Mouse (Mus musculus) heart, embryonic 10.5 days (tissue): ENCODE measurements around the gene Acnat1. TPM values are rescaled to one million over a fixed set of nuclear protein-coding genes. Genes with fewer than 3 reads are reported as not detected.
"Not testable (repeated sequence)": the region's sequence is repeated elsewhere in the genome, so short reads cannot be mapped to it uniquely, and the experiment has no call there.

ENCODE experiments used
- DNase-seq: peaks from one replicate; pipeline ENCODE4 v3.0.0-alpha.2; 2017; ENCODE audit warnings: low spot score
- H3K27ac ChIP-seq: fragments of 300-500 bp; sonication (generic); 2 replicates; pipeline ENCODE4 v1.5.1; 2016; ENCODE audit warnings: mild to moderate bottlenecking
- H3K27me3 ChIP-seq: fragments of 300-500 bp; sonication (generic); 2 replicates; pipeline ENCODE4 v1.6.1; 2016; ENCODE audit warnings: mild to moderate bottlenecking; ENCODE audit not compliant: poor library complexity, insufficient read depth, severe bottlenecking
- H3K36me3 ChIP-seq: fragments of 300-500 bp; sonication (generic); 2 replicates; pipeline ENCODE4 v1.6.1; 2016; ENCODE audit warnings: mild to moderate bottlenecking, moderate library complexity
- H3K4me1 ChIP-seq: fragments of 300-500 bp; sonication (generic); 2 replicates; pipeline ENCODE4 v1.6.1; 2016; ENCODE audit warnings: mild to moderate bottlenecking
- H3K4me3 ChIP-seq: fragments of 300-500 bp; sonication (generic); 2 replicates; pipeline ENCODE4 v1.5.1; 2016; ENCODE audit warnings: mild to moderate bottlenecking, moderate library complexity
- H3K9me3 ChIP-seq: fragments of 300-500 bp; sonication (generic); 2 replicates; pipeline ENCODE4 v1.6.1; 2016; ENCODE audit warnings: mild to moderate bottlenecking, moderate library complexity
- WGBS: fragments of 180-500 bp; shearing (Covaris S2); methylation state at CpG from one replicate; pipeline ENCODE4 v1.1.7; 2016; 5-methylcytosine and 5-hydroxymethylcytosine counted together
- polyA plus RNA-seq: library from polyadenylated mRNA; unstranded; fragments of >200 nt; fragmentation: Nextera tagmentation; extraction: Ambion mirVana; gene quantifications from 2 replicates; pipeline ENCODE4 v1.2.1, GENCODE M21; 2016

Gene Acnat1
- polyA plus RNA-seq, 1 experiment from 2014 or later, result not detected

DNA sequence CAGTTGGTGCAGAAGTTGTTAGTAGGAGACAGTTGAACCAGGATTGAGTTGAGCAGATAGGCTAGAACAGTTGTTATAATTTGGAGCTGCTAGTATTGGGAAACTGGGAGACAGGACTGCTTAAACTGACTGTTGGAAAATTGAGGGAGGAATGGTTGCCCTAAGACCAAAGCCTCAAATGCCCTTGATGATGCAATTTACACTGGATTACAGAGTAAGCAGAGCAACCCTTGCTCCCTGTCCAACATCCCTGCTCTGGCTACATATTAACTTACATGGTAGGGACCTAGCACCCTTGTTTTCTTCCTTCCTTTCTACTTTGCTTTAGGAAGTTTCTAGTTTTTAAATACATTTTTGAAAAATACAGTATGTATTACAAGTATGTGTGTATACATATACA is 11.7 kb upstream of the Acnat1 start:
- Histone ChIP-seq H3K27me3 (0 out of 2 replicates have a peak, but pooled peaks cover 4% of the 10 kb centered on the region), H3K9me3 (no peaks in the 10 kb centered on the region), H3K27ac (no peak overlapping the region), H3K4me1 (no peaks in the 10 kb centered on the region), H3K36me3 (no peaks in the 10 kb centered on the region), H3K4me3 (no peak overlapping the region)
- DNase-seq, result no peak

DNA sequence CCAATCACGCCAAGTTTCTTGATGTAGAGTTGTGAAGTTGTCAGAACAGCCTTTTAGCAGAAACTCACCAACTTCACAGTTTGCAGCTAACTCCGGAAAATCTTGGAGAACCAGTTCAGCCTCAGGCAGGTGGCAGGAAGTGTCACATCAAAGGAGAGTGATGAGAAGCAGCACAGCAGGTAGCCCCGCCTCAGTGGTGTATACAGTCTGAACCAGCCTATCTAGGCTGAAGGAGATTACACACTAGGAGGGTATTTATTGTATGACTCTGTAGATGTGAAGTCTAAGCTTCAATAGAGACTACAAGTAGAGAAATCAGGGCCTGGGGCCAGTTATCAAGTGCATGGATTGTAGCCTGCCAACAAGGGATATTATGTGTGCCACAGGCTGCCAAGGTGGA is 7.2 kb upstream of the Acnat1 start:
- H3K36me3 ChIP-seq, result no peaks in the 10 kb centered on the region
- 40% methylated on average over 3 of the region's 3 CpGs for WGBS
- no peak for DNase-seq

DNA sequence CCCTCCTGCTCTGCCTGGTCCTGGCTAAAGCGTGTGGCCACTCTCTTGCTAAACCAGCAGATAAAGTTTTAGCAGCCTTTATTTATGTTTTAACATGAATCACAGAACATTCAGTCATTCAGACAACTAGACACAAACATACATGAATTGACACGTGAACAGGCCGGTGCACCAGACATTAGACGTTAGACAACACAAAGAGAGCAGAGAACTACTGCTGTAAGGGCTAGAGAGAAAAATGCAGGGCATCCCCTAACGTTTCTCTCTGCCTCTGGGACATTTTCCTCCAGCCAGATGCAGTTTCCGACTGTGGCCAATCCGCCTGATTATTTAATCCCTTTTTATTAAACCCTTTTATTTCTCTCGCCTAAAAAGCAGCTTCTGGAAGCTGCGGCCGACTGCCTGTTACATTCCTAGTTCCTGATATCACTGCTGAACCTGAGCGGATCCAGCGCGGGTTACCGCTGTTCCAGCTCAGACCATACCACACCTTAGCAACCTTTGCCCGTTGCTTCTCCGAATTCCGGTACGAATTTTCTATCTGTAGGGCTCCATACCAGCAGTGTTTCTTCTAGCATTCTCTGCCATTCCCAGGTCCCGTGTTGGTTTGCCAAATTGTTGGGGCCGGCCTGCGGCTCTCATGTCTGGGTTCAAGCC is 6.5 kb upstream of the Acnat1 start:
- peak overlapping the region; percentile 22 for H3K4me3 ChIP-seq
- no peaks in the 10 kb centered on the region for H3K9me3 ChIP-seq
- no peaks in the 10 kb centered on the region for H3K4me1 ChIP-seq
- WGBS, result 16% methylated on average over 21 of the region's 21 CpGs
- H3K27me3 ChIP-seq, result 0 out of 2 replicates have a peak, but pooled peaks cover 4% of the 10 kb centered on the region
- no peak overlapping the region for H3K27ac ChIP-seq
- DNase-seq, result no peak
- H3K36me3 ChIP-seq, result no peaks in the 10 kb centered on the region

More for the DNA sequence above, 7.2 kb upstream of the Acnat1 start:
- Histone ChIP-seq H3K4me3 (no peak overlapping the region), H3K27ac (no peak overlapping the region), H3K4me1 (no peaks in the 10 kb centered on the region), H3K27me3 (0 out of 2 replicates have a peak, but pooled peaks cover 4% of the 10 kb centered on the region), H3K9me3 (no peaks in the 10 kb centered on the region)

DNA sequence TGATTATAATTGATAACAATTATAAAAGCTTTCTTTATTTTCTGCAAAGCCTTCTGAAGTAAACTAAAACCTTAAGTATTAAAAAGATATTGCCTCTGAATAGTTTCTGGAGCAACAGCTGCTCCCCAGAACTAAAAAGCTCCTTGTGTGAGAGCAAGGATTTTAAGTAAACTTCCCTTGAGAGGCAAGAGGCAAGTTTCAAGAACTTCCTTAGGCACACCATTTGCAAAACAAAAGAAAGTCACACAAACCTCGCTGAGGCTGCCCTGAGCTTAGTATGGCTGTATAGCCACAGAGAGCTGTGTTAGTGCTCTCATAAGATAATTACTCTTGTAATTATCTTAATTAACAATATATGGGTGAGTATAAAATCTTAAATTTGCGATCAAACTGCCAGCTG is 5.3 kb upstream of the Acnat1 start:
- H3K27me3 ChIP-seq, H3K4me3 ChIP-seq, DNase-seq, H3K4me1 ChIP-seq, H3K27ac ChIP-seq, H3K36me3 ChIP-seq, H3K9me3 ChIP-seq: not testable (repeated sequence)
- WGBS, result 32% methylated on average over 2 of the region's 2 CpGs

DNA sequence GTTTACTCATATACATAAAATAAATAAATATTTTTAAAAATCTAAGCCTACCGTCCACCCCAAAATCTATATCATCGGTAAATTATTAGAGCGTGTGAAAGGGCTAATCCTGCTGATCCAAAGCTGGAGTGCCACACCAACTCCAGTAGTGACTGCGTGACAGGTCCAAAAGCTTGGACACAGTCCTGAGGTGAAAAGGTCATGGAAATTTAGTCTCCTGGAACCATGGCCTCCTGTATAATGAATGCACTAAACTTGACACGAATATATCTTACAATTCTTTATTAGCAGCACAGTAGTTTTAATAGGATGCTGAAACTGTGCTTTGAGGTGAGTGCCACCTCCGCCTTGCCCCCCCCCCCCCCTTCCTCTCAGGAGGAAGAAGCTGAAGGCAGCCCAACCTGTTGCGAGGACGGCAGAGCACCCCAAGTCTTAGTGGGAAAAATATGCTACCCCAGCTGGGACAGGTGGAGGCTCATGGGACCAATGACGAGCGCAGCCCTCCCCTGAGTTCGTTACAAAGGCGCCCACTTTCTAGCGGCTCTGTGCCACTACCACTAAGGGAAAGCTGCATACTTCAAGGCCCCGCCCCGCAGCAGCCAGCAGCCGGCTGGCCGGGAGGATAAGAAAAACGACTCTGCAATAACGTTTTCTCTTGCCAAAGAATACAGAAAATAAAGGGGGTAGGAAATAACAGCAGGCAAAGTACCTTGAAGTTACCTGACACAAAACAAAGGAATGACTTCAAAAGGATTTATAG is 4.6 kb upstream of the Acnat1 start:
- Histone ChIP-seq H3K36me3 (no peaks in the 10 kb centered on the region), H3K4me1 (no peaks in the 10 kb centered on the region), H3K9me3 (no peaks in the 10 kb centered on the region), H3K27me3 (0 out of 2 replicates have a peak, but pooled peaks cover 4% of the 10 kb centered on the region), H3K27ac (0 out of 2 replicates have a peak overlapping the region, but pooled peaks have one; percentile 42), H3K4me3 (peak overlapping the region; percentile 53)
- DNase-seq, result peak; percentile 80
- WGBS, result 20% methylated on average over 19 of the region's 19 CpGs

DNA sequence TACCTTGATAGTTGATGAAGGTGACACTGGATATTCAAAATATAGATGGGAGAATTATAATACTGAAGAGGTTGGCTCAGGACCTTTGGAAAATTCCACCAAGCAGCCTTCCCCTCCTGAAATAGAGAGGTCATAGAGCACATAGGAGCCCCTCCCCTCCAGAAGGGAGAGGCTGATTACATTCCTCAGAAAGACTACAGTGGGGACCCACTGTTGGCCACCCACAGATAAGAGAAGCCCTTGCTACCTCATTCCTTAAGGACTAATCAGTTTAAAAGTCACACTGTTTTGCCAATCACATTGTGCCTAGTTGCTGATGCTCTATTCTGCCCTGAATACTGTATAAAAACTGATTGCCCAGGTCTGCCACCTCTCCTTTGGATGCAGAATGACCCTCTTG is 871 bp upstream of the Acnat1 start:
- DNase-seq, result no peak
- H3K4me1 ChIP-seq, result no peaks in the 10 kb centered on the region
- no peak overlapping the region for H3K4me3 ChIP-seq
- no peaks in the 10 kb centered on the region for H3K36me3 ChIP-seq
- no peak overlapping the region for H3K27ac ChIP-seq
- no peaks in the 10 kb centered on the region for H3K9me3 ChIP-seq
- H3K27me3 ChIP-seq, result no peaks in the 10 kb centered on the region

DNA sequence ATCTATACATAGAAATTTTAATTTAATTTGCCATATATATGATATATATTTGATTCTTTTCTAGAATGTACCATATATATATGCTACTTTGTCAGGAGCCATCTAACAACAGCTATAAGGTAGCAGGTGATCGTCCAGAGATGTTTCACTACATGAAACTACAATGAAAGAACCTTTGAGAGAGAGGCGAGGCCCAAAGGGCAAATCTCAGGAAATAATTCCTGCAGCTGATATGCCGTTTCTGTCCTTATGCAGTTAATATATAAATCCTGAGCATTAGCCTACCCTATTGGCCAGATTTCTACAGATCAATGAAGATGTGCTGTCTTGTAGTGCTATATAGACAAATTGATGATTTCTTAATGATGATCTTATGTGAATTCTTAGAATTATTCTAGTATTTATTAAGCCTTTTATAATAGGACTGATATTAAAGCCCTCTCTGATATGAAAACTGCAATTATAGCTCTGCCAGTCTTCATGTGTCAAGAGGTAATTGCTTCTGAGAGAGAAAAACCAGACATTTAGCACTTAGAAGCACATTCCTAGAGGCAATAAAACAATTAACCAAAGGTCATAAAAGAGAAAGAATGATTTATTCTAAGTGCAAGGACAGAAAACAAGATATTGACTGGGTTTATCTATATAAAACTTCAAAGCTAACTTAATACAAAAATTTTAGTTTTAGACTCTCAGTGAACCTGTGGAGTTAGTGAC is 4.1 kb downstream of the Acnat1 start:
- WGBS, result 80% methylated on average over 3 of the region's 3 CpGs
- no peak for DNase-seq
- H3K27ac ChIP-seq, result no peak overlapping the region
- no peaks in the 10 kb centered on the region for H3K4me1 ChIP-seq
- H3K9me3 ChIP-seq, result no peaks in the 10 kb centered on the region
- H3K36me3 ChIP-seq, result no peaks in the 10 kb centered on the region
- no peaks in the 10 kb centered on the region for H3K27me3 ChIP-seq
- no peak overlapping the region for H3K4me3 ChIP-seq

DNA sequence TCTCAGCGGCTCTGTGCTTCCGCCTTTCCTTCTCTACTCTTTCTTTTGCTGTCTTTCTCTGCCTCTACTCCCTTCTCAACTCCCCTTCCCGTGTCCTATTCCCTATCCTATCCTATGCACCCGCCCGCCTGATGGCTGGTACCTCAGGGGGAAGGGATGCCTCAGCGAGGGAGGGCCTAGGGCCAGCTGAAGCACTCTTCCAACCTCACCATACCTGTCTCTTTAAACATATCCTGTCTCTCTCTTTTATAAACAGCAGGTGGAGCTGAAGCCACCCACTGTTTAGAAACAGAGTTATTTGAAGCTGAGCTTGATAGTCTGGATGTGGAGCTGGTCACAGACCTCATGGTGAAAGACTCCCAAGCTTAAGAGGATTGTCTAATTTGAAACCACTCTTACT is 6.4 kb downstream of the Acnat1 start:
- Histone ChIP-seq H3K27me3 (no peaks in the 10 kb centered on the region), H3K9me3 (no peaks in the 10 kb centered on the region), H3K36me3 (no peaks in the 10 kb centered on the region), H3K27ac (no peak overlapping the region), H3K4me3 (no peak overlapping the region), H3K4me1 (no peaks in the 10 kb centered on the region)
- no peak for DNase-seq
- 90% methylated on average over 6 of the region's 6 CpGs for WGBS

DNA sequence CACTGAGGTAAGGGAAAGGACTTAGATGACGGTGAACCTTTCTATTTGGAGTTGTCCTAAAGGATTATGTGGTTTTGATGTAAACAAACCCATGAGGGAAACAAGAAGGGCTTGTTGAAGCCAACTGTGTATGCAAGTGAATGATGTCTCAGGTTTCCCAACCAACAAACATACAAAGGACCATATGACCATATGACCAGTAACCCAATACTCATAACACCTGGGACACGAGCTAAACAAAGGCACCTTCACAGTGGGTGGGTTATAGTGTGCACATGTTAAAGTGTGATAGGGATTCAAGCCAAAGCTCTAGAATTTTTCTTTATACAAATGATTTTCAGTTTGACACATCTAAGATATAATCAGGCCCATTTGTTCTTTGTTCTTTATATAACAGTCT is 17.5 kb downstream of the Acnat1 start:
- WGBS, result 79% methylated on average over 2 of the region's 2 CpGs
- H3K36me3 ChIP-seq, result no peaks in the 10 kb centered on the region
- no peaks in the 10 kb centered on the region for H3K9me3 ChIP-seq
- no peak overlapping the region for H3K27ac ChIP-seq
- H3K4me3 ChIP-seq, result no peak overlapping the region
- no peaks in the 10 kb centered on the region for H3K4me1 ChIP-seq
- H3K27me3 ChIP-seq, result no peaks in the 10 kb centered on the region
- no peak for DNase-seq

DNA sequence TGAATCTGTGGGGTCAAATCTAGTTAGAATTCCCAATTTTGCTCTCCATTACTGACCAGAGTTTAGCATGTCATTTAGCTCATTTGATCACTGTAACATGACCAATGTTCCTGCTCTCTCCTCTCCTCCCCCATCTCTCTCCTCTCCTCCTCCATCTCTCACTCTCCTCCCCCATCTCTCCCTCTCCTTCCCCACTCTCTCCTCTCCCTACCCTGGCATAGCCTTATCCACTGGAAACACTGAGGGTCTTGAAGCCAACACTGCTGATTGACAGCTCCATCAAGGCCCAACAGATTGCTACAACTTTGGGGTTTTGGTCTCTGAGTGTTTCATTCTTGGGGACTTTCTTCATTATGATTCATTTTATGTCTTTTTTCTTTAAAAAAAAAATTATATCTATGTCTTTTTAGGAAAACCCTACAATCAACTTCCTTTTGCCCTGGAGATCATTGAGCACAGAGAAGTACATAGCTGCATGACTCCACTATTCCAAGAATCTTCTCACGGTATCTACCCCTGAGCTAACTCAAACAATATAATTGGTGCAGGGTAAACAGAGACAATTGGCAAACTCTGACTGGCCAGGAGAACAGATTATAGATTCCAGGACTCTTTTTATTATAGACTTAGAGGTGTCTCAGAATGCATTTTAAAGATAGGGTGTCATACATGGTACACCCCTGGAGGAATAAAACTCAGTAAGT is 21.7 kb downstream of the Acnat1 start:
- H3K27me3 ChIP-seq, result no peaks in the 10 kb centered on the region
- H3K27ac ChIP-seq, result no peak overlapping the region
- H3K9me3 ChIP-seq, result no peaks in the 10 kb centered on the region
- no peak for DNase-seq
- H3K4me3 ChIP-seq, result no peak overlapping the region
- H3K36me3 ChIP-seq, result no peaks in the 10 kb centered on the region
- H3K4me1 ChIP-seq, result no peaks in the 10 kb centered on the region
- WGBS, result 81% methylated on average over 1 of the region's 1 CpGs

DNA sequence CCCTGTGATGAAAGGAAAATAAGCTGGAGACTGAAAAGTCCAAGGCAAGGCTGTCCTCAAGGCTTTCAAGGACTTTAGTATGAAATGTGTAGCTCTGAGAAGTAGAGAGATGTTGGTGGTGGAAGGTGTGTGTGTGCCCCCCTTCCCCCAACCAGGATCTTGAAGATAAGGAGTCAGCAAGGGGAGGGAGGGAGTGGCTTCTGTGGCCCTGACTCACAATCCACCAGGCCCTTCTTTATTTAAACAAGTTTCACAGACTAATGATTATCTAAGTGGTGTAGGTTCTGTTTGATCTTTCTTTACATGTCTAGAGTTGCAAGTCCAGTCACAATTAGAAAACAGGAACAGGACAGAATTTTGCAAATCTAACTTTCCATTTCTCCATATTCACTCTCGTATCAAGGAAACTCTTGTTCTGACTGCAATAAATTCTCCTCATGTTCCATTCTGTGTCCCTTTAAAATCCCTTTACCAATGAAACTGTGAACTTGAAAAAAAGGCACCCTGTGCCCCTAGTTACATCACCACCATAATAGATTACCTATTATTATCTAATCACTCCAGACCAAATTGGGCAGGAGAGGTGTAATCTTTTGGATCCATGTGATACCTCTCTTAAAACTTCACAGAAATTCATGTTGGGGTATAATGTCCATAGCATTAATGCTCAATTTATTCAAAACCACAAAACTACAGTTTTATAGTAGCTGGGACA is 22.4 kb downstream of the Acnat1 start:
- H3K4me3 ChIP-seq, H3K27me3 ChIP-seq, H3K9me3 ChIP-seq, H3K4me1 ChIP-seq, H3K36me3 ChIP-seq, H3K27ac ChIP-seq, DNase-seq: not testable (repeated sequence)
- WGBS, result 72% methylated on average over 1 of the region's 1 CpGs

DNA sequence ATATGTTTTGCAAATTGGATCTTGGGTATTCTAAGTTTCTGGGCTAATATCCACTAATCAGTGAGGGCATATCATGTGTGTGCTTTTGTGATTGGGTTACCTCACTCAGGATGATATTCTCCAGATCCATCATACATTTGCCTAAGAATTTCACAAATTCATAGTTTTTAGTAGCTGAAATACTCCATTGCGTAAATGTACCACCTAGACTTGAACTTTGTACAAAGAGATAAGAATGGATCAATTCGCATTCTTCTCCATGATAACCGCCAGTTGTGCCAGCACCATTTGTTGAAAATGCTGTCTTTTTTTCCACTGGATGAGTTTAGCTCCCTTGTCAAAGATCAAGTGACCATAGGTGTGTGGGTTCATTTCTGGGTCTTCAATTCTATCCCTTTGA is 36.7 kb downstream of the Acnat1 start:
- H3K4me3 ChIP-seq, H3K27me3 ChIP-seq, H3K27ac ChIP-seq, DNase-seq, H3K36me3 ChIP-seq, H3K4me1 ChIP-seq, H3K9me3 ChIP-seq: not testable (repeated sequence)
- WGBS, result 88% methylated on average over 3 of the region's 3 CpGs
